Mouse (Mus musculus) left cerebral cortex, adult 9 months (tissue): ENCODE measurements at regions not wholly inside any gene's neighbourhood (a gene's known extent, or its start where the extent isn't known, plus 50 kb on each side); places are given as distances from the start of the nearest gene placed in this dataset.

Experiments
- DNase-seq, 2 experiments: peaks; one replicate each; pipeline ENCODE4 v3.0.0; 2022; ENCODE audit warnings: low spot score in 2 of 2

DNA sequence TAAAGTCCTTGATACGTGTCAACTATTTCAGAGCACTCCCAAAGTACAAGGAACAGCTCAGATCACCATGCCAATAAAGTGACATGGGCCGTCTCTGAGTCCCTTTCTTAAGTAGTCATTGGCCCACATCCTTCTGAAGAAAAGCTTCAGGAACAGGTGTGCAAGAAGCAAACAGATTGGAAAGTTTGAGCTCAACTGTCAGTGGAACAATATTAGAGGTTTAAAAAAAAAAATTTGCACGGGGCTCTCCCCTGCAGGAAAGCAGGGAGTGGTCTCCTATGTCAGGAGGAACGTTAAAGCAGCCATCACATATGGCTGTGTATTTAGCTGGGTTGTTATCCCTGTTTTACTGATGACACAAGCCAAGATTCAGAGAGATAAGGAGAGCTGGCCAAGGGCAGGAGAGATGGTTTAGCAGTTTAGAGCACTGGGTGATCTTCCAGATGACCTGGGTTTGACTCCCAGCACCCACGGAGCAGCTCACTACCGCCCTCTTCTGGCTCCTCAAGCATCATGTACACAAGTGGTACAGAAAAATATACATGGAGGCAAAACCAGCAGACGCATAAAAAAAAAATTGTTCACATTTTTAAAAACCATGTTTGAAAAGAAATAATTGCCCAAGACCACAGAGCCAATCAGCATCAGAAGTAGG is 318.3 kb upstream of the Clint1 start:
- DNase-seq = no peak

DNA sequence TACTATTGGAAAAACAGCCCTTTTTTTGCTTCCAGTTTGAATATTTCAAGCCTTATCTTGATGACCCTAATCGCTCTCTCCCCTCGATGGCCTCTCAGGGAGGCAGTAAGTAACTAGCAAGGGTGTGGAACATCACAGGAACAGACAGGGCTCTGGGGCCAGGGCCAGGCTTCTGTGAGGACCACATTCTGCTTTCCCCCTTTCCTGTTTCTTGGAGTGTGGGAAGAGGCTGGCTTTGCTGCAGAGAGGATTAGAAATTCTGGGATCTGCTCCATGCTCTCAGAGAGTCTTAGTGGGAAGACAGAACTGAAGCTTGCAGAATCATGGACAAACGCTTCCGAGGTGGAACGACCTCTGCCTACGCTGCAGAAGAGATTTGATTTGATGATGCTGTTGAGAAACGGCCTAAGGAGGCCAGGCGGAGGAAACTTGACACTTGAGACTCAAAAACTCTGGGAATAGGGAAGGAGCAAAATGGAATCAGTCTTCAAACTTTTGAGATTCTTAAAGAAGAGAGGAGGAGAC is 316.3 kb upstream of the Clint1 start:
- DNase-seq = no peak

DNA sequence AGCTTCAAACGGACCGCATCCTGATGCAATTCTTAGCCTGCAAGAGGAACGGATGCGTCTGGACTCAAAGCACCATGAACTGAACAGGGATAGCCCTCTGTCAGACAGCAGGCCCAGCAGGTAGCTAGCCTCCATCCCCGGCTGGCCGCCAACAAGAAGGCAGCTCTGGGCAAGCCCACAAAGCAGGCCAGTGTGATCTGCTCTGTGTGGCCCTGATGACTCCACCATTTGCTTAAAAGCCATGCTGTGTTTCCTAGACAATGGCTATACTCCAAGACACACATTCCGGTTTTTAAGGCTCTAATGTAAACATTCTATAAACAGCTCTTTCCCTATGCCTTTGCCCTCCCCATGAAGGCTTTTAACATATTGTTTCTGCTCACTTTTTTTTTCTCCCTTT is 313.8 kb upstream of the Clint1 start:
- no peak for DNase-seq

- DNase-seq = peak; percentile 7 to 83
Measured at GRCm38 (mm10) chr11:45539459-45539858, 312.4 kb upstream of the Clint1 start.

- DNase-seq = no peak
Measured at GRCm38 (mm10) chr11:45544531-45544930, 307.3 kb upstream of the Clint1 start.

- DNase-seq = peak in 1 of 2 experiments; percentile 3
Measured at GRCm38 (mm10) chr11:45545896-45546626, 305.8 kb upstream of the Clint1 start.

- DNase-seq = no peak
Measured at GRCm38 (mm10) chr11:45546861-45547260, 305.0 kb upstream of the Clint1 start.

- no peak for DNase-seq
Measured at GRCm38 (mm10) chr11:45550376-45550775, 301.5 kb upstream of the Clint1 start.

GRCm38 (mm10) chr11:45577469-45578154 is 274.2 kb upstream of the Clint1 start:
- no peak for DNase-seq

DNA sequence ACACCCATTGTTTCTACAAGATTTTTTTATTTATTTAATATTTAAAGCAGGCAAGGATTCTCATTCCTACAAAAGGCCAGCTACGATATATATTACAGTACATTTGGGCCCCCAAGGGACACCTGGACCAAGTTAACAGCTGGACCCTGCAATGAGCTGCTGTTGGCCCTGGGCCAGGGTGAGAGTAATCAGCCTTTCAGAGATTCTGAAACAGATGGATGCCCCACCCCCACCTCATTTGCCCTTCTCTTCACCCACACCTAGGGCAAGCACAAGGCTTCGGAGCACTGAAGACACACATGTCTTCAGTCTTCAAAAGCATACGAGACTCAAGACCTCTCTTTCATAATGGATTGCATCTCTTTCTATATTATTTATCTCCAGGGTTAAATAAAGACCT is 259.5 kb upstream of the Clint1 start:
- DNase-seq = no peak

DNA sequence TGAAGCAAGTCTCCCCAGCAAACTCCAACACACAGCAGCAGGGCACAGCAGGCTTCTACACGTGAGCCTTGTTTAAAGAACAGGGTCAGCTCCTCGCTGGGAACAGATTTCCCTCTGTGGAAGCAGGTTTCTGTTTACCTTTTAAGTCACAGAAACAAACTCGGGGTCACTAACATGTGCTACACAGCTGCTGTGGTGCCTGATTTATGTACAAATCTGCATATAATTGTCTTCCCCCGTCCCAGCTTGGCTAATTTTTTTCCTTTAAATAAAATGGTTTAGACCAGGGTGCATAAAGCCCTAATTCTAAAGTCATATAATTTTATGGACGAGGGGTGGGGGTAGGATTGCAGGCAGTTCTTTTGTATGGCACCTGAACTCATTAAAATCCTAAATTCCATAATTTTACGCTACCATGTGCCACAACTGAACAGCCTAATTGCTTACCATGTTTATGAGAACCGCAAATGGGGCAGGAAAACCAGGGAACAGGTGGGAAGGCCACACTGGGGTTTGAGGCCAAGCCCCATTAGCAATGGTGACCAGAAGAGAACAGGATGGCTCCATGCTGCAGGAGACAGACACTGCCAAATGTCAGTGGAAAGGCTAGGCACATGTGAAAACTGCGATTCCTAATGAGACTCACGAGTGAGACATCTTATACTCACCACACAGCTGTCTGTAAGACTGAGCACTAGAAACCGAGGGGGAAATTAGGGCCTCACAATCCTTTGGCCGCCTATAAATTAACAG is 258.8 kb upstream of the Clint1 start:
- DNase-seq = no peak

DNA sequence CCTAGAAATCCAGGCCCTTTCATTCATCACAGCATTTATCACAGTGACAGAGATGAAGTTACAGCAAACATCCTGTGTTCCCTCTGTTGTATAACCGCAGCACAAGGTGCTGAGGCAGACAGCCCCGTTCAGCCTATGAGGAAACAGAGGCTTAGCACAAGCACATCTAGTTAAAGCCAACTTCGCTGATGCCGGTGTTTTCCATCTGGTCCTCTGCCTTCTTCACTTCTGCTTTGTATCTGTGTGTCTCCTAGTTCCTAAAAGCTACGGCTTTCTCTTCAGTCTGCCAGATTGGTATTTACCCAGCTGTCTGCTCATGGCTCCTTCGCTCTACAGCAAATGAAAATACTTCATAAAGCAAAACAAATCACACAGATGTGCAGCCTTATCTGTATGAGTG is 256.5 kb upstream of the Clint1 start:
- peak in 1 of 2 experiments; percentile 13 for DNase-seq

DNA sequence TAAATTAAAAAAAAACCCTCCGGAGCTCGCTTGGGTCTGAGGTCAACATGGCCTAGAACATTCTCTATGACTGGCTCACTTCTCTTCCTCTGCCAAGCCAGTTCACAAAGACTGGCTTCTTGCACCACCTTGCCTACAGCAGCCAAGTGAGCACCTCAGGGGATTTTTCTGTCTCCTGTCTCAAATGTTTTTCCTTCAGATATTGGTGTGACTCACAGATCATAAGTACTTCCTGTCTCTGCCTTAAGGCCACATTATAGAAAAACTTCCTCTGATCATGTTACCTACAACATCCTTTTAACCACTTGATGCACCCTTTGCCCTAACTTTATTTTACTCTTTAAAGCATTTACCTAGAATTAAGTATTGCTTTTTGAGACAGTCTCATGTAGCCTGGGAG is 230.0 kb upstream of the Clint1 start:
- DNase-seq = no peak

DNA sequence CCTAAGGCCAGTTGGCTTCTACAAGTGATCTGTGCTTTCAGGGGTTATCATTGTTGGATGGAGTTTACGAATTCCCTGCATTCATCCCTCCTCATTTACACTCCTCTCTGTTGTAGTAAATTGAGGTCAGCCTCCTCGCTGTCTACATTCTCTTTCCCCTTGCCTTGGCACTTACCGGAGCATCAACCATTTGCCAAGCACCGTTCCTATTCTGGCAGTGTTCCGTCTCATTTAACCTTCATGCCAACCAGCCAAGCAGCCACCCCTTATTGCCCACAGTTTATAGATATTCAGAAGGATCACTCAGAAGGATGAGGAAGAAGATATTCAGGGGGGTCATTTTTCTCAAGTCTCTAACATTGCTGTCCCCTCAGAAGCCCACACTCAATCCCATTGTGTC is 229.2 kb upstream of the Clint1 start:
- no peak for DNase-seq

- DNase-seq = peak; percentile 17 to 18
Measured at GRCm38 (mm10) chr11:45624233-45624632, 227.6 kb upstream of the Clint1 start.

DNA sequence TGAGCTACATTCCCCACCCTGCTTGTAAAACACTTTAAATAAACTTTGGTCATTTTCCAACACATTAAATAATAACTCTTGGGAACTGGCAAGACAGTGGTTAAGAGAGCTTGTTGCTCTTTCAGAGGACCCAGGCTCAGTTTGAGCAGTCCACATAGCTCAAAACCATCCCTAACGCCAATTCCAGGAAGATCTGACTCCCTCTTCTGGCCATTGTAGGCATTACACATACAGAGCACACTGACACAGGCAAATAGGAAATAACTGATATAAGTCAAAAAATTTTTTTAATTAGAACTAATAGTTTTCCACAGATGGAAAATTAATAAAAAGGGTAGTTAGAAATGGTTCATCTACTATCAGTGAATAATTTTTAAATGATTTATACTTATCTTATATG is 222.6 kb upstream of the Clint1 start:
- no peak for DNase-seq

DNA sequence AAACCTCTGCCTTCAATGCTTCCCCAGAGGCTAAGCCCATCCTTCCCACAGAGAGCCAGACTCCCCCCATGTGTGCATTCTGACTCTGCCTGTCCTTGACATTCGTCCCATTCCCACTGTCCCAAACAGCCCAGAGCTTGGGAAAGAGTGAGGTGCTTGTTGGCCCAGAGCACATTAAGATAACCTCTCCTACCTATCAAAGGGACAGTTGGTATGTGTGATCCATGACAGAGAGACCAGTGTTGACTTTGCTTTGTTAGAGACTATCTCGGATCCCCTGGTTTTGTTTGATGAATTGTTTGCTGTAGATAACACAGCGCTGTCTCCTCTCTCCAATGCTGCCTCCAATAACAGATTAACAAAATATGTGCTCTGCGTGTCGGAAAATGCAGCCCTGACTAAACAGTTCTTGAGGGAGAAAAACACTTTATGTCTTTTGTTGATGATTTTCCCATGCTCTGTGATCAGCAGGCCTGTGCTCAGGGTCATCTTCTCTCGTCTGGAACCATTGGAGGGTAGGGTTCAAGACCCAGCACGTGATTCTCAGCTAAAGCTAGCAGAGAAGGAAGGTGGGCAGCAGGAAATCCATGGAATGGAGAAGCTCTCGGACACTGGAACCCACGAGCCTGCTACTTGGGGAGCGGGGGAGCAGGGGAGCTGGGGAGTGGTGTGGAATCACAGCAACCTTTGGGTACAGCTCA is 217.2 kb upstream of the Clint1 start:
- no peak for DNase-seq

DNA sequence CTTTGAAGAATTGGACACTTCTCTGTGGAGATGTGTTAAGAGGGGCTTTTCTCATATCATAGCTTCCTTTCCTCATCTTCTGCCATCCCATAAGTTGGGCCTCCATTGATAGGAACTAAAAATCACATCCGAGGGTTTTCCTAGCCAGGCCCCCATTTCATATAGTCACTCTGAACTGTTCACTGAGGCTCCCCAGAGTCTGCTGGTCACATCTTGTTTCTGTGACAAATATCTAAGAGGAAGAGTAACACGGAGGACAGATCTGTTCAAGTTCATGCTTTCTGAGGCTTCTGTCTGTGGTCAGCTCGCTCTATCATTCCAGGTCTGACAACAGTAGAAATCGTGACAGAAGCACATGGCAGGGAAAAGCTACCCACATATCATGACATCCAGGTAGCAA is 216.0 kb upstream of the Clint1 start:
- DNase-seq = no peak

DNA sequence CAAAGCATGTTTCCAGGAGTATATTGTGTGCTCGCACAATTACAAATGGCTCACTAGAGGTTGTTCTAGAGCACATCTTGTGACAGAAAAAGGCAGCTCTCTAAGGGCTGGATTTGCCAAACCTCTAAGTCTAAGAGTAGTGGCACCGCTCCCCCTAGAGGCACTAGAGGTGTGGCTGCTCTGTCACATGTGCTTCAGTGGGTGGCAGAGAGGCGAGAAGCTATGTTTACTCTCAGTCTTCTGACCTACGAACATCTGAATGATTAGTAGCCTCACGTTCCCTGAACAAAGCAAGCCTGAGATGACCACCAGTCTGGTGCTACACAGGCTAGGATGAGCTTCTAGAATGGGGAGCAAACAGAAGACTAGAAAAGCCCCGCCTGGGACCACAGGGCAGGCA is 212.6 kb upstream of the Clint1 start:
- no peak for DNase-seq

DNA sequence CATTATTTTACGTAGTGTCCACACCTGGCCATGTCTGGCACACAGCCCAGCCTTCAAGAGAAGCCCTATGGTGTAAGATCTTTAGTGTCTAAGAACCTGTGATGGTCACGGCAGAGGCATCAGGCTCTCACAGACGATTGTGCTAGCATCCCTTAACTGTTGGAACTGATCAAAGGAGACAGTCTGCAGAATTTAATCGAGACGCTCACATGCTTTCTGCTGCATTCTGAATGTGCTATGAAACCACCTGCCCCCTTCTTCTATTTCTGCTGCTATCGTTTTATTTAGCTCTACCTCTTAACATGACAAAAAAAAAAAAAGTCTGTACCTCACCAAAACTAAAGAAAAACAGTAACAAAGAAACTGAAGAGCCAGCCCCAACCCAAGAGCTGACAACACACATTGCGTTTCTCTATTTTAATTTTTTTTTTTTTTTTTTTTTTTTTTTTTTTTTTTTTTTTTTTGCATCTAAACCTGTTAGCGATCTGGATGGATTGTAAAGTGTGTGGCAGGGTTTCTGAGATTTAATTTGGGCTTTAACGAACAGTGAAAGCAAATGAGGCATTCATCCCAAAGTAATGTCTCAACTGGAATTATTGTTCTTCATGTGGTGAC is 209.6 kb upstream of the Clint1 start:
- peak in 1 of 2 experiments; percentile 21 for DNase-seq
